Mouse (Mus musculus) liver, adult 2 months (tissue): Measurements from ENCODE around the gene Szt2.

ENCODE experiments used
- CTCF ChIP-seq: fragments of 200-500 bp; IDR thresholded peaks from 2 replicates; pipeline ENCODE4 v1.5.1; 2011; ENCODE audit warnings: low read depth, low read length, control low read depth
- POLR2A ChIP-seq: fragments of 200-500 bp; IDR thresholded peaks from 2 replicates; pipeline ENCODE4 v1.6.1; 2011; ENCODE audit warnings: low read length, control low read depth; ENCODE audit not compliant: insufficient read depth; ENCODE audit errors: extremely low read depth

DNA sequence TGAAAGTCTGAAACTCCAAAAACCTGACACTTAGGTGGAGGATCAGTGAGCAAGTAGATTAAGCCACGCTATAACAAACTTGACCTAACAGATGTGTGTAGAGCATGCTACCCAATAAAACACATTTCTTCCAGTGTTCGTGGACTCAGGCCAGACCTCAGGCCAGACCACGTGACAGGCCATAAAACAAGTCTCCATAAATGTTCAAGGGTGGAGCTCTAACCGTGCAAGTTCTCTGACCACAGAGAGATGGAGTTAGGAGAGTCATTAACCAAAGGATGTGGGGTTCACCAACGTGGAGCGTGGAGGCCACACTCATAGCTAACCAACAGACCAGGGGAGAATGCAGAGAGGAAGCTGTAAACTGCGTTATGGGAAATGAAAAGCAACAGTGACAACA, 82.6 kb downstream of the Szt2 start:
- TF ChIP-seq POLR2A, result no peak
- TF ChIP-seq CTCF, result no peak
